Mouse (Mus musculus): ENCODE results near the gene Ano6. TPM values are rescaled to one million over a fixed set of nuclear protein-coding genes. Genes with fewer than 3 reads are reported as not detected.

Ano6 gene
- polyA plus RNA-seq, 2 experiments: 4.7 to 6.3 TPM

DNA sequence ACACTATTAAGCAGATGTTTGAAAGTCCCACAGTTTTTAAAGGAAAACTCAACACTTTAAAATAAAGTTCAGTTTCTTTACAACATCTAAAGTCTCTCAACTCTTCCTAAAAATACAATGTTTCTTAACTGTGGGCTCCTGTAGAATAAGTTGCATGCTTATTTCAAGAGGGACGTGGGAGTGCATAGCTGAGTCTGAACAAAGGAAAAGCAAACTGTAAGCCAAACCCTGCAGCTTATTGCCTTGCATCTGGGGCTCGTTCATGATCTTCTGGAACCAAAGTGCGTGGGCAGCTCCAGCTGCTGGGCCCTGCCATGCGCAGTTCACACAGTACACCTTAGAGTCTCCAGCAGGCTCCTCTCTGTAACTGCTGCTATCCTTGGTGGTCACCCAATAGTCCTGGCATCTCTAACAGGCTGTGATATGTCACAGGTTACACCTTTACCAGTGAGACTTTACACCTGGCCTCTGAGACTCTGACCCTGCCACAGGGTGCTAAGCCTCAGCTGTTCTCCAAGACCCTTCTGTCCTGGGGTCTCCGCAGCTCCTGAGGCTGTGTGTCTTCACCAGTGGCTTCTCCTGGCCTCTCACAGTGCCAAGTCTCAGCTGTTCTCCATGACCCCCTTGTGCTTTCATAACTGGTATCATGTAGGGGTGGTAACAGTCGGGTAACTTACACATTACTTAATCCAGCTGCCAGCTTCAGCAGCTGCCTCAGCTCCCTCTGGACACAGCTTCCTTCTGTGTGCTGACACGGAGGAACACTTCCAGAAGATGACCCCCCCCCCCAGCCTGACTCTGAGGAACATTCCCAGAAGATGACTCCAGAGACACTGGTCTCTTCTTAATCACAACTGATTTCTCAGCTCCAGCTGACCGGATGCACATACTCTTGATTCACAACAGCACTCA, 66.3 kb downstream of the Ano6 start:
- H3K27ac ChIP-seq: no peak overlapping the region
- no peaks in the 10 kb centered on the region for H3K36me3 ChIP-seq (replicated peaks; ENCODE audit: control insufficient read depth, insufficient read depth, low read depth)
- no peak for TF ChIP-seq EP300 (IDR thresholded peaks at IDR 0.05; ENCODE audit: low read depth)
- no peak for TF ChIP-seq CTCF (IDR thresholded peaks at IDR 0.05; ENCODE audit: low read depth)
- H3K27me3 ChIP-seq (ENCODE audit: control insufficient read depth, insufficient read depth, low read length): no peaks in the 10 kb centered on the region
- DNase-seq (ENCODE audit: low read depth in 3 of 3, low spot score in 3 of 3) (no peak), ATAC-seq (ENCODE audit: insufficient read depth) (no peak)
- no peak overlapping the region for H3K4me2 ChIP-seq (ENCODE audit: low read depth)
- no peaks in the 10 kb centered on the region for H3K9me3 ChIP-seq (ENCODE audit: control insufficient read depth, low read length)
- peaks cover 0 to 5% of the 10 kb centered on the region in 2 experiments; a peak in 2 of 4 replicates for H3K4me1 ChIP-seq (replicated peaks; ENCODE audit: control insufficient read depth in 2 of 2, insufficient read depth in 2 of 2, low read length in 1 of 2)
- no peak overlapping the region for H3K4me3 ChIP-seq (ENCODE audit: insufficient read depth in 1 of 2, low read depth in 2 of 2, low read length in 2 of 2)
- no peak overlapping the region for H3K9ac ChIP-seq (replicated peaks)
- 66% methylated on average over 8 of the region's 8 CpGs for WGBS (ENCODE audit: insufficient replicate concordance)

GRCm38 (mm10) chr15:95858876-95859655, 68.4 kb downstream of the Ano6 start:
- H3K27me3 ChIP-seq (ENCODE audit: control insufficient read depth, insufficient read depth, low read length): no peaks in the 10 kb centered on the region
- H3K4me1 ChIP-seq (replicated peaks; ENCODE audit: control insufficient read depth in 2 of 2, insufficient read depth in 2 of 2, low read length in 1 of 2): peaks cover 0 to 5% of the 10 kb centered on the region in 2 experiments; a peak in 2 of 4 replicates
- no peaks in the 10 kb centered on the region for H3K36me3 ChIP-seq (replicated peaks; ENCODE audit: control insufficient read depth, insufficient read depth, low read depth)
- DNase-seq (ENCODE audit: low read depth in 3 of 3, low spot score in 3 of 3): no peak
- TF ChIP-seq CTCF (IDR thresholded peaks at IDR 0.05; ENCODE audit: low read depth): no peak
- TF ChIP-seq EP300 (IDR thresholded peaks at IDR 0.05; ENCODE audit: low read depth): no peak
- no peak overlapping the region for H3K27ac ChIP-seq
- no peak overlapping the region for H3K9ac ChIP-seq (replicated peaks)
- H3K4me2 ChIP-seq (ENCODE audit: low read depth): no peak overlapping the region
- ATAC-seq (ENCODE audit: insufficient read depth): no peak
- no peak overlapping the region for H3K4me3 ChIP-seq (ENCODE audit: insufficient read depth in 1 of 2, low read depth in 2 of 2, low read length in 2 of 2)
- H3K9me3 ChIP-seq (ENCODE audit: control insufficient read depth, low read length): no peaks in the 10 kb centered on the region
- WGBS (ENCODE audit: insufficient replicate concordance): 70% methylated on average over 9 of the region's 9 CpGs

DNA sequence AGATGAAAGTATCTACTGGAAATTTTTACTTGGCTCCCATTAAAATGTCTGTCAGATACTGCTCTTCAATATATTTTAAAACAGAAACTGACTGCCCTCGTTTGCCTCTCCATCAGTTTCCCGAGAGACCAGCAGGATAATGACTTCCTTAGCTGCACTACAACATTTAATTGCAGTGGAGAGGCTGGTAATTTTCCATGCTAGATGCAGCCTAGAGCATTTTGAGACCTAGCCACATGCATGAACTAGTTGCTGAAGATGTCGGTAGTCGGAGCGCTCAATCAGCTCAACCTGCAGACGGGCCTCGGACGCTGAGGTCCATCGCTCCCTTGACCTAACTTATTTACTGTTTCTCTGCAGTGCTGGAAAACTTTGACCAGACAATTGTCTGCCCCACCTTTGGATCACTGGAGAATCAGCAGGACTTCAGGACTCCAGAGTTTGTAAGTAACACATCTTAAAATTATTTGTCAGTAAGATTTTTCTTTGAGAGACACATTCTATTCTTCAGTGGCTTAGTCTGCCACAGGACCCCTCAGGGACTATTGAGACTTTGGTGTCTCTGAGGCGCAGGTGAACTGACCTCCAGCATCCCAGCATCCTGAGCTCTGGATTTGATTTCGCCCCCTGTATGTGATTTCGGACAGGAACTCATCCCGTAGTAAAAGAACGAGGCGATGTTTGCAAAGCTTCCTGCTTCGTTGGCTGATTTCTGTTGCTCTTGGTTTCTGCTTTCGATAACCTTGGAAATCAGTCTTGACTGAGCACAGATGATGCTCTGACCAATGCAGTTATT, 73.4 kb downstream of the Ano6 start:
- Histone ChIP-seq H3K9ac (replicated peaks) (no peak overlapping the region), H3K4me2 (ENCODE audit: low read depth) (no peak overlapping the region), H3K4me1 (replicated peaks; ENCODE audit: control insufficient read depth in 2 of 2, insufficient read depth in 2 of 2, low read length in 1 of 2) (no peaks in the 10 kb centered on the region), H3K27me3 (ENCODE audit: control insufficient read depth, insufficient read depth, low read length) (no peaks in the 10 kb centered on the region), H3K4me3 (ENCODE audit: insufficient read depth in 1 of 2, low read depth in 2 of 2, low read length in 2 of 2) (no peak overlapping the region), H3K27ac (no peak overlapping the region), H3K36me3 (replicated peaks; ENCODE audit: control insufficient read depth, insufficient read depth, low read depth) (no peaks in the 10 kb centered on the region), H3K9me3 (ENCODE audit: control insufficient read depth, low read length) (no peaks in the 10 kb centered on the region)
- no peak for TF ChIP-seq CTCF (IDR thresholded peaks at IDR 0.05; ENCODE audit: low read depth)
- no peak for TF ChIP-seq EP300 (IDR thresholded peaks at IDR 0.05; ENCODE audit: low read depth)
- no peak for ATAC-seq (ENCODE audit: insufficient read depth)
- DNase-seq (ENCODE audit: low read depth in 3 of 3, low spot score in 3 of 3): no peak
- 80% methylated on average over 17 of the region's 17 CpGs for WGBS (ENCODE audit: insufficient replicate concordance)

DNA sequence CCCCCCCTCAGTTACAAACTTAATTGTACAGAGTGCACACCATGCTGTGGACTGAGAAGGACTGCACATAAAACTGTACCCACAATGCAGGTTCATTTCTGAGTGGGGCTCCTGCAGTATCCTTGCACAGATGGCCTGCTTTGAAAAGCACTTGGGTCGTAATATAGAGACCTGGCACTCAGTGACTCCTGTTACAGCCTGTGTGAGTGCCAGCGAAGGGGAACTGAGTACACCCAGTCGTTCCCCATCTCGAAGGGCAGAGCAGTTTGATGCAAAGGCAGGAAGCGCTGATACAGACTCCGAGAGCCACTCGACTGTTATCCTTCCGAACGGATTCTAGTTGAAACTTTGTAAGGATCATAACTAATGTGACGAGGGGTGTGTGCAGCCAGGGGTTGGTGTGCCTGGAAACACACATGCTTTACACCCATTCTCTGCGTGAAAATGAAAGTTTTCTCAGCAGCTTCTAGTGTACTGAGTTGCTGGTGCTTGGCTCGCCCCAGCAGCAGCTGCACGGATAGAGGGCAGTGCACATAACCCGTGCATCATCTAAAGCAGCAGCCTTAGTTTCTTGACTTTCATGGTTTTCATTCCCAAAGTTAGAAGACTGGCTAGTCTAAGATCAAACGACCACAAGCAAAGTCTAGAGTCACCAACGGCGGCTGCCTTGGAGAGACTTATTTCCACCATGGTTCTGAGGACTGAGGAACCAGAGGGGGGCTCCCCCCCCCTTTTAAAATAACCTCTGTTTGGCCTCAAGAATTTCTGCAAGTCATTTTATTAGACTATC, 74.9 kb downstream of the Ano6 start:
- ATAC-seq (ENCODE audit: insufficient read depth) (no peak), DNase-seq (ENCODE audit: low read depth in 3 of 3, low spot score in 3 of 3) (no peak)
- no peak overlapping the region for H3K9ac ChIP-seq (replicated peaks)
- 77% methylated on average over 17 of the region's 17 CpGs for WGBS (ENCODE audit: insufficient replicate concordance)
- no peak overlapping the region for H3K27ac ChIP-seq
- no peaks in the 10 kb centered on the region for H3K27me3 ChIP-seq (ENCODE audit: control insufficient read depth, insufficient read depth, low read length)
- no peaks in the 10 kb centered on the region for H3K36me3 ChIP-seq (replicated peaks; ENCODE audit: control insufficient read depth, insufficient read depth, low read depth)
- H3K4me2 ChIP-seq (ENCODE audit: low read depth): no peak overlapping the region
- H3K9me3 ChIP-seq (ENCODE audit: control insufficient read depth, low read length): no peaks in the 10 kb centered on the region
- TF ChIP-seq CTCF (IDR thresholded peaks at IDR 0.05; ENCODE audit: low read depth) (no peak), EP300 (IDR thresholded peaks at IDR 0.05; ENCODE audit: low read depth) (no peak)
- H3K4me1 ChIP-seq (replicated peaks; ENCODE audit: control insufficient read depth in 2 of 2, insufficient read depth in 2 of 2, low read length in 1 of 2): no peaks in the 10 kb centered on the region
- H3K4me3 ChIP-seq (ENCODE audit: insufficient read depth in 1 of 2, low read depth in 2 of 2, low read length in 2 of 2): no peak overlapping the region

All from liver, embryonic 14.5 days (tissue).